Mouse (Mus musculus): Measurements from ENCODE around the gene H2-M10.6.

Gene H2-M10.6

DNA sequence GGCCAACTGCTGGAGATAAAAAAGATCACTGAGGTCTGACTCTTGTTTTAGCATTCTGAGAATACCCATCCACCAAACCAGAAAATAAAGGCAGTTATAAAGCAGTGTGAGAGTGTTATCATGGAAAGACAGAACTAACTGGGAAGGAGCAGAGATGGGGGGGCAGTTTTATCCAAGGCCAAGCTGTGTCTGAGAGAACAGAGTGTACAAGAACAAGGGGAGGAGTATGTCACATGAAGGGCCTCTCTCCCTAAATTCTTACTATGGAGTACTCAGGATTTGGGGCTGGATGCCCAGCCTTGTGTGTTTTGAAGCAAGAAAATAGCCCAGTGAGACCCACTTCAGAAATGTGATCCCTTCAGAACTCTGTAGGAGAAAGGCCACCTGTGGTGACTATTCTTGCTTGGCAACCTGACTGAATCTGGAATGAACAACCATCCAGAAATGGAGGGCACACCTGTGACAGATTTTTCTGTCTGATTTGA lies 29.0 kb downstream of the H2-M10.6 start:
- no peak for DNase-seq (ENCODE audit: low spot score in 2 of 2)

DNA sequence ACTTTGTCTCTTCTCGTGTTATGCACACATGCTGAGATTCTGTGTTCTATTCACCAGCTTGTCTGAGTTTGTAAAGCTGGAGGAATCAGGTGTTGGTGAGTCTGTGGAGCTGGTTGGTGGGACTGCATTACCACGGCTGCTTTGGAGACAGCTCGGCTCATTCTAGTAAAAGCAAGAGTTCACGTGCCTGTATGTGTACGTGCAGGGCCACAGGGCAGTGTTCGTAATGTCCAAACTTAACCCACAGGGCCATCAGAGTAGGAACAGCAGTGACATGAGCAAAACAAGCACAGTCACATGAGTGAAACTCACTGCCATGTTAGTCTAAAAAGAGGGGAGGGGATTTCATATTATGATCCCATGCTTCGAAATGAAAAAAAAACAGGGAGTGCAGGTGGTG lies 31.7 kb downstream of the H2-M10.6 start:
- DNase-seq (ENCODE audit: low spot score in 2 of 2) = no peak

DNA sequence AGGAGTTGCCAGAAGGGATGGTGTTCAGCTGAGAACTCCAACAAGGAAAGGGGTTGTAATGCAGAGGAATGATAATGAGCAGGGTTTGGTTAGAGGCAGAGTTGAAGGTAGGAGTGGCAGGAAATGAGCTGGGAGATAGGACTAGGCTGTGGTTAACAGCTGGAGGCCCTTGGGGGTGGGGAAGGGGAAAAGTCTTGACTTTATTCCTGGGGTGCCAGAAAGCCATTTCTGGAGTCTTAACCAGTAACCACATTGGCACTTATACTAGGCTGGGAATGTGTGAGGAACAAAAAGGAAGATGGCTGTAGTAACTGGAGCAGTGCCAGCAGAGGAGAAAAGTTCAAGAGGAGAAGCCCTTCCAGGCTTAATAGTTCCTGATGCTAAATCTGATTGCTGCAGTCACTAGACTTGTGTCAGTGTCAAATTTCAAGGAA lies 32.3 kb downstream of the H2-M10.6 start:
- DNase-seq (ENCODE audit: low spot score in 2 of 2) = no peak

DNA sequence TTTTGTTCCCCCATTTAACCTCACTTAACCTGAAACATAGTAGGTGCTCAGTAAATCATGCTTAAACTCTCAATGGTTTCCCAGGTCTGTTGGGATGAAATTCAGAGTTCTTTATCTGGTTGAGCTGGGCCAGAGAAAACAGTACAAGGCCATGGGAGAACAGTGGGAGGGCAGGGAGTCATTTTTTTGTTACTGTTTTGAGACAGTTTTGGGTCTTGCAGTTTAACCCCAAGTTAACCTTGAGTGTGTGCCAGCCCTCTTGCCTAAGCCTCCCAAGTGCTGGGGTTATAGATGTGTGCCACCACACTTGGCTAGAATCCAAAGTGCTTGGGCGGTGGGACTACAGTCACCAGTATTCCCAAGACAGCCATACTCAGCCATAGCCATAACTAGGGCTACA lies 32.8 kb downstream of the H2-M10.6 start:
- no peak for DNase-seq (ENCODE audit: low spot score in 2 of 2)

DNA sequence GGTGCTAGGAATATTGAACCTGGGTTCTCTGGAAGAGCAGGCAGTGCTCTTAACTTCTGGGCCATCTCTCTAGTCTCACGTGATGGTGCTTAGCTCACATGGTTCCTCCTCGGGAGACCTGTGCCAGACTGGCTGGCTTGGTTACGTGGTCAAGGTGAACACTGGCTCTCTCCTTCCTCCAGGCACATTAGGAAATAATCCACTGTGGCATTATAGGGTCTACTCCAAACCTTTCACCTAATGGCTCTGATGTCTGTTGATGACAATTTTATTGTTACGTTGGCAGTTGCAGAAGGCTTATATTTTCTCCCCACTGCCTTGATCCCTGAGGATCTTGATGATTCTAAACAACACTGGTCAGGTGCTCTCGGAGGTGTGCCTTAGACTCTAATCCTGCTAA lies 36.9 kb downstream of the H2-M10.6 start:
- DNase-seq (ENCODE audit: low spot score in 2 of 2) = no peak

DNA sequence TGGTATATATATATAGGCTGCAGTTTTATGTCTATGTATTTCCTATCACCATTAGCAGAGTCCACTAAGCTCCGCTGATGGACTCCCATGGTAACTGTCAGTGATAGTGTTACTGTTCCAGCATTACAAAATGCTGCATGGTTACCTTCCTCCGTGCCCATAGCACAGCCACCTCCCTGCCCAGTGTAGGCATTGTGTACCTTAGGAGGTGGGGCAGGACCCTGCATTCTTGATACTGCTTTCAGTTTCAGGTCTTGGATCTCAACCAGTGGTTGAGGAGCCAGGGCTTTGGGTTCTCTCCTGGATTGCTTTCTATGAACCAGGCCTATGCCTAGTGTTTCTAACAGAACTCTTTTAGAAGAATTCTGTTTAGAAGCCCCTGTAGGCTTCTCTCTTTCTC lies 38.0 kb downstream of the H2-M10.6 start:
- DNase-seq (ENCODE audit: low spot score in 2 of 2) = no peak

DNA sequence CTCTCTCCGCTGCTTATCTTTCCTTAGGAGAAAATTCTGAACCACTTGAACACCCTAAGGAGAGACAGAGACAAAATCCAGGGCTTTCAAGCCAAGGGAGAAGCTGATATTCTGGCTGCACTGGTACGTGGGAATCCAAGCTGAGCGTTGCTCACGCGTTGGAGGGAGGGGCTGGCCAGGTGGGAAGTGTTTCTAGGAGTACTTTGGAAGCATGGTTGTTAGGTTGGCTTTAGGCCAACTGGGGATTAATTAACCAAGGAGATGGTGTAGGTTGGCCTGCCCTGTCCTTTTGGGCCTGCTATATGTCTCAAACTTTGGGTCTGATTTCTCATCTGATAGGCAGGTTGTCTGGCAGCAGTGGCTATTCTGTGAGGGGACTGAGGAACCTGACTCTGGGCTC lies 39.2 kb downstream of the H2-M10.6 start:
- no peak for DNase-seq (ENCODE audit: low spot score in 2 of 2)

DNA sequence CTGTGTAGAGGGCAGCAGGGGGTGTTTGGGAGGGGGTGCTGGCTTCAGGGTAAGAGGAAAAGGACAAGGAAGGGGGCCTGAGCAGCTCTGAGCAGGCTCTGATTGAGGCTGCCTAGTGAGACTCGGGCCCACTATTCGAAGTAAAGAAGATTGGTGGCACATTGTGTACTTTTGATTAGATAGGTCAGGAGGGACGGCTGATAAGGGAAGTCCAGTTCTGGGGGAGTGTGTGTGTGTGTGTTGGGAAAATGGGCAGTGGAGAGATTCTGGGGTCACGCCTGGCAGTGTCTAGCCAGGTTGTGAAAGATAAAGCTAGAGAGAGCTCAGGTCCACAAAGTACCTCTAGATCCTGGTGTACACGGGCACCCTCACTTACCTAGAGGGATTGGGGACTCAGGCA lies 39.7 kb downstream of the H2-M10.6 start:
- DNase-seq (ENCODE audit: low spot score in 2 of 2) = no peak

DNA sequence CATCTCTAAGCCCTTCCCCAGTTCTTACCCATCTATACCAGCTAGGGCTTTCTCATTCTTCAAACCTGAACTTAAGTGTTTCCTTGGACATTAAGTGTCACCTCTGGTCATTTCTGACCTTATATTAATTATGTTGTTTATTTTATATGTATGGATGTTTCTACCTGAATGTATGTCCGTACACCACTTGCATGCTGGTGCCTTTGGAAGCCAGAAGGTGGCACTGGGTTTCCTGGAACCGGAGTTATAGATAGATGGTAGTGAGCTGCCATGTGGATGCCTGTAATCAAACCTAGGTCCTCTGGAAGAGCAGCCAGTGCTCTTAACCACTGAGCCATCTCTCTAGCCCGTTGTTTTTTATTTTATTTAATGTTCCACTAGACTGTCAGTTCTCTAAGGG lies 43.5 kb downstream of the H2-M10.6 start:
- DNase-seq (ENCODE audit: low spot score in 2 of 2) = no peak

DNA sequence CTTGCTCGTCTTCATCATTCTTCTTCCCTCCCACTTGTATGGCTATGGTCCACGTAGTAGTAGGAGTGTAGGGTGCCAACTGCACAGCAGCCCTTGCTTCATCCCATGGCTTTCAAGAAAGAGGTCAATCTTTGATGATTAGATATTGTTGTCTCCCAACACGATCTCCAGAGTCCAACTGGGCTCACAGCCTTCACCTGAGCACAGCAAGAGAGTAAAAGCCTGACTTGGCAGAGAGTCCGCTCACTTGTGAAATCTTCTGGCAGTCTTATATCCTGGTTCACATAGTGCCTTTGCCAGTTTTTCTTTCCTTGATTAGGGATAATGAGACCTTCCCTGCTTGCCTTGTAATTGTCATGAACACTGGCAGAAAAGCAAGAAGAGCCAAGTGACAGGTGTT lies 44.3 kb downstream of the H2-M10.6 start:
- no peak for DNase-seq (ENCODE audit: low spot score in 2 of 2)

DNA sequence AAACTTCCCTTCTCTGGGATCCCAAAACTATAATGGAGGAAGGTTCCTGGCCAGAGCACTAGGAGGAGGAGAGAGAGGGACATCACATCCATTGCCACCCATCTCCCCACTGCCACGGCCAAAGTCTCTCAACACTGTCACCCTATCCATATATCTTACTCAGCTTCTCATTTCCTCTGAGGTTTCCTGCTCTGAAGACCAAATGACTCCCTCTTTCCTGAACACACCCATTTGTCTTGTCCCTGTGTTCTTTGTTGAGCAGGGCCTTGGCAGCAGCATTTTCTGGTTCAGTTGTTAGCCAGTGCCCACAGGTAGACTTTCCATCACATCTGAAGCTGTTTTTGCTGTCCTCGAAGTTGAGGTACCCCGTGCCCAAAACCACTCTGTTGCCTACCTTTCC lies 46.2 kb downstream of the H2-M10.6 start:
- no peak for DNase-seq (ENCODE audit: low spot score in 2 of 2)

DNA sequence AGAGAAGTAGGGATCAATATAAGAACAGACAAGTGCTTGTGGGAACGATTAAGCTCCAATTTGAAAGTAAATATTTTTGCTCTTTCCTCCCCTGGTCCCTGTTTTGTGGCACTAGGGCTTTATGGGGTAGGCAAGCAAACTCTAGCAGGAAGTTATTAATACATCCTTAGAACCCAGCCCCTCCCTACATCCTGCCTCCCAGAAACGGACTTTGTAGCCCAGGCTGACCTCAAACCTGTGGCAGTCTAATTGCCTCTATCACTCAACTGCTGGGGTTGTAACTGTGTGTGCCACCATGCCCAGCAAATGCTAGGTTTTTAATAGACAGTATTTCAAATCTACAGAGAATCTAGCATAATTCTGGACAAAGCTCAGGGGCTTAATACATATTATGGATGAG lies 49.7 kb downstream of the H2-M10.6 start:
- no peak for DNase-seq (ENCODE audit: low spot score in 2 of 2)
